Mouse (Mus musculus): ENCODE results near the gene Nek6. TPM values are rescaled to one million over a fixed set of nuclear protein-coding genes. Genes with fewer than 3 reads are reported as not detected.

The Nek6 gene
- polyA plus RNA-seq, 1 experiment from 2014 or later, result 85.8 TPM

GRCm38 (mm10) chr2:38623821-38624590 lies 112.6 kb downstream of the Nek6 start:
- 90% methylated on average over 8 of the region's 8 CpGs for WGBS
- H3K36me3 ChIP-seq (replicated peaks), result peaks cover 79% of the 10 kb centered on the region
- H3K27ac ChIP-seq (replicated peaks), result no peak overlapping the region
- no peak overlapping the region for H3K4me3 ChIP-seq
- H3K4me1 ChIP-seq, result peaks cover 3% of the 10 kb centered on the region; the same call in 1 of the 2 replicates
- no peaks in the 10 kb centered on the region for H3K9me3 ChIP-seq
- no peaks in the 10 kb centered on the region for H3K27me3 ChIP-seq (replicated peaks; ENCODE audit: low read depth, poor library complexity, severe bottlenecking)
- DNase-seq (ENCODE audit: low spot score), result no peak

- WGBS, result 89% methylated on average over 4 of the region's 4 CpGs
- peaks cover 99% of the 10 kb centered on the region for H3K36me3 ChIP-seq (replicated peaks)
Measured at GRCm38 (mm10) chr2:38628801-38629200, 117.4 kb downstream of the Nek6 start.

GRCm38 (mm10) chr2:38629451-38629850 lies 118.0 kb downstream of the Nek6 start:
- no peaks in the 10 kb centered on the region for H3K4me1 ChIP-seq
- no peak for DNase-seq (ENCODE audit: low spot score)
- H3K27me3 ChIP-seq (replicated peaks; ENCODE audit: low read depth, poor library complexity, severe bottlenecking), result no peaks in the 10 kb centered on the region
- no peak overlapping the region for H3K27ac ChIP-seq (replicated peaks)
- WGBS, result 93% methylated on average over 3 of the region's 3 CpGs
- no peak overlapping the region for H3K4me3 ChIP-seq
- peaks cover 100% of the 10 kb centered on the region for H3K36me3 ChIP-seq (replicated peaks)
- H3K9me3 ChIP-seq, result no peaks in the 10 kb centered on the region

More at GRCm38 (mm10) chr2:38628801-38629200, 117.4 kb downstream of the Nek6 start:
- Histone ChIP-seq H3K27ac (replicated peaks) (no peak overlapping the region), H3K4me1 (no peaks in the 10 kb centered on the region), H3K27me3 (replicated peaks; ENCODE audit: low read depth, poor library complexity, severe bottlenecking) (no peaks in the 10 kb centered on the region), H3K9me3 (no peaks in the 10 kb centered on the region), H3K4me3 (no peak overlapping the region)
- DNase-seq (ENCODE audit: low spot score), result no peak

DNA sequence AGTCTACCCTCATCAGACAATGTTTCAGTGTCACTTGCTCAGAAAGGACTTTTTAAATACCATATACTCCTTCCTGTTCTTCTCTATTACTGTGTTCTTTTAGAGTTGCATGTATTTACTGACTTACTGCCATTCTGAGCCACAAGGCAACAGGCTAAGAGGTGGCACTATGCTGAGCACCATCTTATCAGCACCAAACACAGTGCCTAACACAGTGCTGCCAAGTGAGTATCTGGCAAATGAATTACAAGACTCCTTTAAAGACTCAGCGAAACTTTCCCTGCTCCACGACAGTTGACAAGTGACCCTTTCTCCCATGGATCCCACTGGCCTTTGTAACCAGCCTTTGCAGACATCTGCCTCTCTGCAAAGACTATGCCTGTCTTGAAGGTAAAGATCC lies 119.1 kb downstream of the Nek6 start:
- Histone ChIP-seq H3K27ac (replicated peaks) (no peak overlapping the region), H3K9me3 (no peaks in the 10 kb centered on the region), H3K36me3 (replicated peaks) (peaks cover 100% of the 10 kb centered on the region), H3K27me3 (replicated peaks; ENCODE audit: low read depth, poor library complexity, severe bottlenecking) (no peaks in the 10 kb centered on the region), H3K4me3 (no peak overlapping the region), H3K4me1 (no peaks in the 10 kb centered on the region)
- 88% methylated on average over 2 of the region's 2 CpGs for WGBS
- DNase-seq (ENCODE audit: low spot score), result no peak

DNA sequence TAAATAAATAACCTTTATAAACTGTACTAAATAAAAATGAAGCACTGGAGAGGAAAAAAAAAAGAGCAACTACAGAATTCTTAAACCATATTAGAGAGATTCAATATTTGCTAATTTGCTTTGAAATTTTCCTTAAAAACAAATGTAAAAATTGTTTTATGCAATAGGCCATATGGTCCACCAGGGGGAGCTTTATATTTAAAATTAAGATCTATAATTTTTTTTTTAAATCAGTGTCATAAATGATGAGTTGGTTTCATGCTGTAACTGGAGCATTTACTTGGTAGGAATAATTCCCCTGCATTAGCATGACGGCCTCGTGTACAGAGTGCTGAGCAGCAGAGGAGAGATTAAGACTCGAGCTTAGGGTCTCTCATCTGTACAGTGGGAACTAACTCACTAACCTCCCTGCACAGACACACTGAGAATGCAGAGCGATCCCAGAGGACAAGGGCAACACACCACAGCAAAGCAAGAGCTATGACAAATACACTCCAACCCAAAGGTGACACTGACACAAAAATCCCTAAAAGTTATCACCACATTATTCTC lies 126.3 kb downstream of the Nek6 start:
- H3K36me3 ChIP-seq (replicated peaks), result peaks cover 94% of the 10 kb centered on the region
- H3K27ac ChIP-seq (replicated peaks), result no peak overlapping the region
- H3K27me3 ChIP-seq (replicated peaks; ENCODE audit: low read depth, poor library complexity, severe bottlenecking), result no peaks in the 10 kb centered on the region
- no peak for DNase-seq (ENCODE audit: low spot score)
- WGBS, result 87% methylated on average over 4 of the region's 4 CpGs
- H3K9me3 ChIP-seq, result no peaks in the 10 kb centered on the region
- no peak overlapping the region for H3K4me3 ChIP-seq
- H3K4me1 ChIP-seq, result peaks cover 5% of the 10 kb centered on the region

DNA sequence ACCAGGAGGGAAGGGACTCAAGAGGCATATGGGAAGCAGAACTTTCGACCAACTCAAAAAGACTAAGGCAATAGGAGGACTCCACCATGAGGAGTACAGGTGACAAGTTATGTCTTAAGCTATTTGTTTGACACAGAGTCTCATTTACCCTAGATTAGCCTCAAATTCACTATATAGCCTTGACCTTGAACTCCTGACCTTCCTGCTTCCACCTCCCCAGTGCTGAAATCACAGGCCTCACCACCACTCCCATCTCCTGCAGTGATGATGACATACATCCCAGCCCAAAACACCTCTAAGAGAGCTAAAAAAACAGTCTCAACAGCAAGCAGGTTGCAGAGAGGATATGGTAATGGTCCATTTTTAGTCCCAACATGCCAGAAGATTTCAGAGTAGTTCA lies 130.3 kb downstream of the Nek6 start:
- no peak overlapping the region for H3K27ac ChIP-seq (replicated peaks)
- H3K9me3 ChIP-seq, result no peaks in the 10 kb centered on the region
- 95% methylated on average over 1 of the region's 1 CpGs for WGBS
- H3K4me3 ChIP-seq, result no peak overlapping the region
- H3K36me3 ChIP-seq (replicated peaks), result peaks cover 54% of the 10 kb centered on the region
- no peak for DNase-seq (ENCODE audit: low spot score)
- H3K27me3 ChIP-seq (replicated peaks; ENCODE audit: low read depth, poor library complexity, severe bottlenecking), result no peaks in the 10 kb centered on the region
- peaks cover 14% of the 10 kb centered on the region for H3K4me1 ChIP-seq

GRCm38 (mm10) chr2:38643625-38644427 lies 132.4 kb downstream of the Nek6 start, which contains the start of gene Psmb7:
TSS of gene Psmb7 (minus strand) at chr2:38644087.
- H3K27me3 ChIP-seq (replicated peaks; ENCODE audit: low read depth, poor library complexity, severe bottlenecking), result no peaks in the 10 kb centered on the region
- peaks cover 14% of the 10 kb centered on the region for H3K4me1 ChIP-seq
- peaks cover 3% of the 10 kb centered on the region; the same call in 1 of the 2 replicates for H3K9me3 ChIP-seq
- H3K27ac ChIP-seq (replicated peaks), result peak within 1 kb of the TSS; percentile 95
- peak; percentile 94 for DNase-seq (ENCODE audit: low spot score)
- H3K4me3 ChIP-seq, result peak within 1 kb of the TSS; percentile 95
- peaks cover 35% of the 10 kb centered on the region for H3K36me3 ChIP-seq (replicated peaks)
- WGBS, result 2% methylated on average over 52 of the region's 52 CpGs

Small RNA genes within 50 kb of the gene (microRNA-seq; reads per million reads assigned to microRNA genes)
- gene Gm27634, result not detected

Other genes with a start within 250 kb of the Nek6 start
- 12.2 and 13.7 TPM in 2 replicates for gene Dennd1a, start 224.3 kb upstream of the Nek6 start, polyA plus RNA-seq (2016; fragmentation: Nextera tagmentation; extraction: Ambion mirVana)
- gene Lhx2, start 172.4 kb upstream of the Nek6 start, polyA plus RNA-seq (2016; fragmentation: Nextera tagmentation; extraction: Ambion mirVana), result 17.9 and 19.6 TPM in 2 replicates
- gene Psmb7, start 132.4 kb downstream of the Nek6 start, polyA plus RNA-seq (2016; fragmentation: Nextera tagmentation; extraction: Ambion mirVana), result 331 and 334 TPM in 2 replicates
- 0.34 and 0.97 TPM in 2 replicates for gene Nr5a1, start 202.9 kb downstream of the Nek6 start, polyA plus RNA-seq (2016; fragmentation: Nextera tagmentation; extraction: Ambion mirVana)